Mouse (Mus musculus) bone marrow, adult 2 months (tissue): Measurements from ENCODE around the gene Polr3a.

ENCODE experiments used
- CTCF ChIP-seq: fragments of 200-500 bp; IDR thresholded peaks from 2 replicates; pipeline ENCODE4 v1.5.1; 2011; ENCODE audit warnings: low read length, control low read depth; ENCODE audit not compliant: control insufficient read depth, insufficient read depth
- POLR2A ChIP-seq: fragments of 200-500 bp; IDR thresholded peaks from 2 replicates; pipeline ENCODE4 v1.6.1; 2011; ENCODE audit warnings: low read depth, mild to moderate bottlenecking, control low read depth, low read length, borderline replicate concordance; ENCODE audit not compliant: control insufficient read depth

DNA sequence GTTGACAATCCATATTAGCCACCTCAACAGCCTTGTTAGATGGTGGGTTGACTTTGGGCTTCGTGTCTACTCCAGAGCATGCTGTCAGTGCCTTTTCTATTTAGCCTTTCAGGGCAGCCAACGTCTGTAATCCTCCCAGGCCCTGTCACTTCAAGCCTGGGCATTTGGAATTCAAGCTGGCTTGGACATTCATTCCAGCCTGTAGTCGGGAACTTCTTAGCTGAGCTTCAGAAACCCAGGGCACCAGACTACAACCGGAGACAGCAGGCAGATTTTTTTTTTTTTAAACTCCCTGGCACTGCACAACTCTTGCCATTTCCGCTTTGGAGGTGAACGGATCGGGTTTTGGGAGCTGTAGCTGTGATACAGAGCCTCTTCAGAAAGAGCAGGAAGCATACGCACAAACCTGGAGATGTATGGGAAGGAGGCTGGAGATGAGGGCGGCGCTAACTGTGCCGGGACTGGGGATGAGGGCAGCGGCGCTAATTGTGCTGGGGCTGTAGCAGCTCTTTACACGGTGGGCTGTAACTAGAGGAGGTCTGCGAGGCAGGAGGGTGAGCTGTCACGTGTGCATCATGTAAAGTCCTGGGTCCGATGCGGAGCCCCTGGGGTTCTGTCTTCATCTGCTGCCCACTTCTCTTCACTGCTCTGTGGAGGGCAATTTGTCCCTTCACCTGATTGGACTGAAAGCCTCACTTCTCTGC is 21.4 kb upstream of the Polr3a start:
- TF ChIP-seq POLR2A, result no peak
- no peak for TF ChIP-seq CTCF
